Mouse (Mus musculus) ovary, postnatal 14 days (tissue): ENCODE data around the gene Sprr2e.

Experiments
- DNase-seq: peaks from one replicate; pipeline ENCODE4 v3.0.0; 2022; ENCODE audit warnings: low spot score

Sprr2e gene

DNA sequence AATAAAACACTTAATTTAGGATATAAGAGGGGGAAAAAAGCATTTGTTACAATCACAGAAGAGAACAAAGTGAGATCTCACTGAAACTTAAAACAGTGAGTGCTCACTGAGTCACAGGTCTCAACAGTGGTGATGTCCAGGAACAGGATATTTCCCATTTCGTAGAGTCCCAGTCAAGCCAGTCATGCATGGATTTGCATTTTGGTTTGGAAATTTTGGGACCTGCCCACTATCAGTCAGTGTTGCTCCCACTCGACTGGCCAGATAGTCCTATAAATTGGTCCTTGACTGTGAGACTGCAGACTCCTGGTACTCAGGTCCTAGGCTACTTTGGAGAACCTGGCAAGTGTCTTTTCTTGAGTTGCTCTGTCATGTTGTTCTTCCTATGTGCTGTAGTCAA lies at the start of gene Sprr2e:
Sprr2e (plus strand) TSS at position 301 of the 400 bp plus-strand sequence.
- DNase-seq: no peak

DNA sequence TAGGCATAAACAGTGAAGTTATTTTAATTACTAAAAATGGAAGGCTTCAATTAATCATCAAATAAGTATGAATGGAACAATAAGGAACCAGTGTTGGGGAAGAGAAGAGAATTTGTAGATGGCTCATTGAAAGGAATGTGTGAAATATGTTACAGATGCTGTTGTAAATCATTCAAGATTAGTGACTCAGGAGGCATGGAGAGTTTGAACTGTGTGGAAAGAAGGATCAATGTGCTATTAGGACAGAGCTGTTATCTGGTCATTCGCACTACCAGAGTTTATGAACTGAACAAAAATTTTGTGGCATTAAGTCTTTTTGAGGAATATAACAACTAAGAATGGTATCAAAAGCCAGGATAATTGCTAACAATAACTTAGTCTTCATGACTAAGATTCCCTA lies 44.5 kb upstream of the Sprr2e start:
- DNase-seq: no peak

GRCm38 (mm10) chr3:92316320-92316719 lies 35.6 kb upstream of the Sprr2e start, which contains the start of gene Sprr2b:
Sprr2b (plus strand) TSS chr3:92316620.
- no peak for DNase-seq

GRCm38 (mm10) chr3:92317384-92317783 lies 34.6 kb upstream of the Sprr2e start:
- no peak for DNase-seq

- DNase-seq: no peak
These were observed 15.7 kb upstream of the Sprr2e start for GRCm38 (mm10) chr3:92336278-92336677.

DNA sequence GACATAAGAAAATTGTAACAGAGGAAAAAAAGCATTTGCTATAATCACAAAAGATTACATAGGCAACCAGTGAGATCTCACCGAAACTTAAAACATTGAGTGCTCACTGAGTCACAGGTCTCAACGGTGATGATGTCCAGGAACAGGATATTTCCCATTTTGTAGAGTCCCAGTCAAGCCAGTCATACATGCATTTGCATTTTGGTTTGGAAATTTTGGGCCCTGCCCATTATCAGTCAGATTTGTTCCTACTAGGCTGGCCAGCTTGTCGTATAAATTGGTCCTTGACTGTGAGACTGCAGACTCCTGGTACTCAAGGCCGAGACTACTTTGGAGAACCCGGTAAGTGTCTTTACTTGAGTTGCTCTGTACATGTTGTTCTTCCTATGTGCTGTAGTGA lies 13.1 kb upstream of the Sprr2e start, which contains the start of gene Sprr2d:
Sprr2d (plus strand) TSS at position 301 of the 400 bp plus-strand sequence.
- DNase-seq: no peak

DNA sequence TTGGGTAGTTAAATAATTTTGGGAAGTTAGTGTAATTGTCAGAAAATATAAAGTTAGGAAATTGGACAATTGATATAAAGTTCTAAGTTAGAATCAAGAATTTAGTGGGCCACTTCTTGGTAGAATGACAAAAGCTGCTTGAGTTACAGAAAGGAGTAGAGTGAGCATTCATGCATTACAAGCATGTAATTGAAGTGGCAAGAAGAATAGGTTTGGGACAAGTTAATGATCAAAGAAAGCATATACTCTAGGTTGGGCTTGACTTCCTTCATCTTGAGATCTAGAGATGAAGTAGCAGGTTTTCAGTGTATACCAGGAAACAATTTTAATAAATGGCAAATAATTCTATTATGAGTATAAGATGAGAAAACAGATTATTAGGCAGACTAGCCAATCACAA lies 9.7 kb downstream of the Sprr2e start:
- DNase-seq: no peak

- DNase-seq: no peak
These were observed 12.9 kb downstream of the Sprr2e start, which contains the start of gene Sprr2f for GRCm38 (mm10) chr3:92364887-92365286. Sprr2f (plus strand) TSS chr3:92365187.

GRCm38 (mm10) chr3:92373613-92374012 lies 21.7 kb downstream of the Sprr2e start:
- DNase-seq: no peak

DNA sequence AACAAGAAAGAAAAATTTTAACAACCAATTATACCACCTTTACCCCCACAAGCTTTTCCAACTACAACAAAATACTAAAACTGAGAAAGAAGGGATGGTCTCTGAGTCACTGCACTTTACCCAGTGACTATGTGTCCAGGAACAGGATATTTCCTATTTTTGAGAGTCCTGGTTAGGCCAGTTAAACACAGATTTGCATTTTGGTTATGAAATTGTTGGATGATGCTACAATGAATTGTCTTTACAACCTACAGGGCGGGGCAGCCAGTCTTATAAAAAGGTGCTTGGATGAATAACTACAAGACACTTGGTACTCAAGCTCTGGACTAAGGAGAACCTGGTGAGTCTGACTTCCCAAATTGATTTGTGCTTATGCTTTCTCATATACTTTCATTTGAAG lies 33.4 kb downstream of the Sprr2e start, which contains the start of gene Sprr2h:
Sprr2h (plus strand) TSS at position 301 of the 400 bp plus-strand sequence.
- DNase-seq: no peak

GRCm38 (mm10) chr3:92394301-92394700 lies 42.4 kb downstream of the Sprr2e start:
- no peak for DNase-seq
